Comparison of ENCODE assay signal across 10 mouse cellular contexts in genomic region chr2:75208821-75209758, GRCm38 (mm10).
DNase-seq lines count a peak whose midpoint lies in the region; ATAC-seq and TF ChIP-seq lines count a peak whose summit lies in the region.
"Had no signal": no experiment of that assay in that cellular context is flagged by ENCODE, and none has a peak within 500 bp of the region (broad histone marks: within the 10 kb centered on the region; RNA-seq: fewer than 3 reads in every experiment).

No protein-coding gene starts in this region.

- no peak overlapping the region for H3K27ac ChIP-seq in left cerebral cortex, adult 2 months
- no peak overlapping the region for H3K27ac ChIP-seq in intestine, postnatal 0 days (ENCODE audit: low read depth, low read length)
- H3K27ac ChIP-seq in intestine, embryonic 16.5 days (ENCODE audit: low read length) = no peak overlapping the region
- H3K27ac ChIP-seq: midbrain, embryonic 12.5 days had no signal

- no peak overlapping the region for H3K4me2 ChIP-seq in intestine, postnatal 0 days (replicated peaks; ENCODE audit: low read depth)
- no peak overlapping the region for H3K4me2 ChIP-seq in intestine, embryonic 16.5 days (ENCODE audit: low read depth, low read length)
- H3K4me2 ChIP-seq: midbrain, embryonic 12.5 days had no signal

- intact Hi-C loops in left cerebral cortex, adult 2 months (cut with DNase I) = no loop called here

- H3K9ac ChIP-seq in intestine, postnatal 0 days (ENCODE audit: low read depth, low read length) = no peak overlapping the region
- no peak overlapping the region for H3K9ac ChIP-seq in intestine, embryonic 16.5 days (ENCODE audit: low read depth, low read length)
- H3K9ac ChIP-seq: midbrain, embryonic 12.5 days had no signal

- no peaks in the 10 kb centered on the region for H3K9me3 ChIP-seq in intestine, postnatal 0 days (ENCODE audit: control insufficient read depth)
- no peaks in the 10 kb centered on the region for H3K9me3 ChIP-seq in intestine, embryonic 16.5 days (ENCODE audit: control insufficient read depth, low read length)
- H3K9me3 ChIP-seq: midbrain, embryonic 12.5 days had no signal

- no peak for TF ChIP-seq CTCF in left cerebral cortex, adult 2 months (IDR thresholded peaks at IDR 0.05)
- no peak for TF ChIP-seq CTCF in intestine, postnatal 0 days (IDR thresholded peaks at IDR 0.05; ENCODE audit: low read depth)

- ATAC-seq in intestine, postnatal 0 days = no peak
- ATAC-seq in intestine, embryonic 16.5 days = no peak
- ATAC-seq: Patski had no signal

- H3K27me3 ChIP-seq in intestine, postnatal 0 days (replicated peaks; ENCODE audit: control insufficient read depth, insufficient read depth, low read length) = no peaks in the 10 kb centered on the region
- no peaks in the 10 kb centered on the region for H3K27me3 ChIP-seq in intestine, embryonic 16.5 days (replicated peaks; ENCODE audit: control insufficient read depth, insufficient read depth, low read length)
- H3K27me3 ChIP-seq: midbrain, embryonic 12.5 days; Patski had no signal

- H3K4me3 ChIP-seq in left cerebral cortex, adult 2 months = no peak overlapping the region
- H3K4me3 ChIP-seq in intestine, postnatal 0 days (ENCODE audit: low read depth, low read length) = no peak overlapping the region
- no peak overlapping the region for H3K4me3 ChIP-seq in intestine, embryonic 16.5 days (ENCODE audit: low read length)
- H3K4me3 ChIP-seq: midbrain, embryonic 12.5 days had no signal

- peak; percentile 2 for DNase-seq in ovary, adult 18-20 months (ENCODE audit: low spot score)
- DNase-seq in ovary, postnatal 10 days (ENCODE audit: low spot score) = no peak
- DNase-seq in heart, adult 8-10 months (ENCODE audit: low spot score) = peak; percentile 67
- peak; percentile 56 for DNase-seq in kidney, postnatal 10 days
- DNase-seq in ovary, postnatal 36 days (ENCODE audit: low spot score) = peak; percentile 6
- no peak for DNase-seq in left cerebral cortex, adult 2 months (ENCODE audit: extremely low spot score in 1 of 2, low spot score in 2 of 2)

- WGBS in intestine, postnatal 0 days = 78% methylated on average over 27 of the region's 27 CpGs
- 75% methylated on average over 27 of the region's 27 CpGs for WGBS in intestine, embryonic 16.5 days

- no peaks in the 10 kb centered on the region for H3K36me3 ChIP-seq in intestine, postnatal 0 days (ENCODE audit: control insufficient read depth, insufficient read depth)
- no peaks in the 10 kb centered on the region for H3K36me3 ChIP-seq in intestine, embryonic 16.5 days (ENCODE audit: control insufficient read depth, insufficient read depth, low read length)
- H3K36me3 ChIP-seq: midbrain, embryonic 12.5 days had no signal

- no peaks in the 10 kb centered on the region for H3K4me1 ChIP-seq in intestine, postnatal 0 days (replicated peaks; ENCODE audit: control insufficient read depth, insufficient read depth, low read length)
- no peaks in the 10 kb centered on the region for H3K4me1 ChIP-seq in intestine, embryonic 16.5 days (ENCODE audit: control insufficient read depth, insufficient read depth, low read length)

Comparison
In these comparisons a context has a peak if more than half of its experiments do, and no peak if none do; other contexts are left out.
1. DNase-seq: peak in ovary, adult 18-20 months (single experiment), heart, adult 8-10 months (single experiment), kidney, postnatal 10 days (single experiment) and ovary, postnatal 36 days (single experiment); none in ovary, postnatal 10 days (single experiment) and left cerebral cortex, adult 2 months (0 of 2).